Mouse (Mus musculus) heart, embryonic 13.5 days (tissue): Measurements from ENCODE around the gene Snf8. TPM values are rescaled to one million over a fixed set of nuclear protein-coding genes. Genes with fewer than 3 reads are reported as not detected.

Source experiments
- ATAC-seq: fragments of 200-750 bp; cut with Nextera tagmentation; 2 replicates; pipeline ENCODE4 v1.8.0; 2017; ENCODE audit warnings: moderate TSS enrichment; ENCODE audit not compliant: insufficient number of reproducible peaks, low FRiP score, low TSS enrichment; ENCODE audit errors: extremely low read depth
- H3K27ac ChIP-seq: fragments of 300-500 bp; sonication (generic); replicated peaks from 2 replicates; pipeline ENCODE4 v1.5.1; 2015; ENCODE audit warnings: moderate library complexity, mild to moderate bottlenecking, inconsistent platforms
- H3K27me3 ChIP-seq: fragments of 300-500 bp; sonication (generic); replicated peaks from 2 replicates; pipeline ENCODE4 v1.6.1; 2015; ENCODE audit warnings: mild to moderate bottlenecking, inconsistent platforms
- H3K36me3 ChIP-seq: fragments of 300-500 bp; sonication (generic); 2 replicates; pipeline ENCODE4 v1.6.1; 2015; ENCODE audit warnings: mild to moderate bottlenecking, inconsistent platforms
- H3K4me1 ChIP-seq: fragments of 300-500 bp; sonication (generic); 2 replicates; pipeline ENCODE4 v1.6.1; 2015; ENCODE audit warnings: inconsistent platforms
- H3K4me2 ChIP-seq: fragments of 300-500 bp; sonication (generic); 2 replicates; pipeline ENCODE4 v1.6.1; 2015; ENCODE audit warnings: inconsistent platforms, mild to moderate bottlenecking, moderate library complexity
- H3K4me3 ChIP-seq: fragments of 300-500 bp; sonication (generic); 2 replicates; pipeline ENCODE4 v1.5.1; 2015; ENCODE audit warnings: moderate library complexity, mild to moderate bottlenecking, inconsistent platforms
- H3K9ac ChIP-seq: fragments of 300-500 bp; sonication (generic); 2 replicates; pipeline ENCODE4 v1.6.1; 2015; ENCODE audit warnings: inconsistent platforms, mild to moderate bottlenecking, moderate library complexity
- H3K9me3 ChIP-seq: fragments of 300-500 bp; sonication (generic); 2 replicates; pipeline ENCODE4 v1.6.1; 2016; ENCODE audit warnings: inconsistent platforms
- WGBS: fragments of 180-500 bp; shearing (Covaris S2); methylation state at CpG from one replicate; pipeline ENCODE4 v1.1.7; 2015; ENCODE audit warnings: mixed read lengths; 5-methylcytosine and 5-hydroxymethylcytosine counted together
- polyA plus RNA-seq: library from polyadenylated mRNA; unstranded; fragments of >200 nt; fragmentation: Nextera tagmentation; extraction: Ambion mirVana; gene quantifications from 2 replicates; pipeline ENCODE4 v1.2.1, GENCODE M21; 2015

The Snf8 gene
- polyA plus RNA-seq, 1 experiment from 2014 or later, result 68.3 TPM

GRCm38 (mm10) chr11:96005403-96006271, 29.0 kb upstream of the Snf8 start, which contains the start of gene Igf2bp1:
Gene Igf2bp1, minus strand, starts transcription at chr11:96005940.
- peak; percentile 39; the same call in 1 of the 2 replicates for ATAC-seq
- Histone ChIP-seq H3K4me1 (peaks cover 39% of the 10 kb centered on the region), H3K9ac (peak within 1 kb of the TSS; percentile 96), H3K4me2 (peak within 1 kb of the TSS; percentile 94), H3K27me3 (no peaks in the 10 kb centered on the region), H3K27ac (peak within 1 kb of the TSS; percentile 97), H3K9me3 (no peaks in the 10 kb centered on the region), H3K4me3 (peak within 1 kb of the TSS; percentile 79), H3K36me3 (no peaks in the 10 kb centered on the region)
- WGBS, result under 1% methylated on average over 66 of the region's 74 CpGs

DNA sequence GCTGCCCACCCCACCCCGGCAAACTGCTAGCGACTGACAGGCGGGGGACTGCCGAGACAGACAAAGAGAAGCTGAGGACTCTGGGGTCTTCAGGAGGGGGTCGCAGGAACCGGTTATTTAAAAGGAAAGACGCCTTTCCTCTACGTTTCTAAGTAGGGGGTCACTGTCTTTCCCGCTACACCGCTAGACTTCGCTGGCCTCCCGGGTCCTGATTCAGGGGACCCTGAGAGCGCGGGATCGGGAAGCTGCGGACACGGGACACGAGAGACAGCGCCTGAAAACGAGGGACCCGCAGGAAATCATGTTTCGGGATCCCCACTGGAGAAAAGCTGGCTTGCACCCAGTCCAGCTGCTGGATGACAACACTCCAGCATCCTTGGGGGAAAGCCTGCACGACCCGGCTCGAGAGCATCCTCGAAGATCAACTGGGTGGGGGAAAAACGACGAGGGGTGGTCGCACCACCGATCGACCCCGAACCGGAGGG, 28.3 kb upstream of the Snf8 start:
- peak overlapping the region; percentile 97 for H3K27ac ChIP-seq
- H3K4me1 ChIP-seq, result peaks cover 33% of the 10 kb centered on the region
- H3K36me3 ChIP-seq, result no peaks in the 10 kb centered on the region
- peak overlapping the region; percentile 79 for H3K4me3 ChIP-seq
- H3K4me2 ChIP-seq, result peak overlapping the region; percentile 94
- ATAC-seq, result no peak
- WGBS, result under 1% methylated on average over 33 of the region's 33 CpGs
- no peaks in the 10 kb centered on the region for H3K27me3 ChIP-seq
- H3K9me3 ChIP-seq, result no peaks in the 10 kb centered on the region
- H3K9ac ChIP-seq, result peak overlapping the region; percentile 96

GRCm38 (mm10) chr11:96006852-96007515, 27.7 kb upstream of the Snf8 start:
- Histone ChIP-seq H3K27ac (peak overlapping the region; percentile 97), H3K4me3 (peak overlapping the region; percentile 79), H3K9ac (peak overlapping the region; percentile 96), H3K4me2 (peak overlapping the region; percentile 94), H3K9me3 (no peaks in the 10 kb centered on the region), H3K27me3 (no peaks in the 10 kb centered on the region), H3K36me3 (no peaks in the 10 kb centered on the region), H3K4me1 (peaks cover 28% of the 10 kb centered on the region)
- peak; percentile 55; the same call in 1 of the 2 replicates for ATAC-seq
- under 1% methylated on average over 59 of the region's 67 CpGs for WGBS

- Histone ChIP-seq H3K4me2 (peak overlapping the region; percentile 94), H3K36me3 (no peaks in the 10 kb centered on the region), H3K9me3 (no peaks in the 10 kb centered on the region), H3K4me1 (peaks cover 25% of the 10 kb centered on the region), H3K27ac (peak overlapping the region; percentile 97), H3K4me3 (peak overlapping the region; percentile 79), H3K27me3 (no peaks in the 10 kb centered on the region), H3K9ac (peak overlapping the region; percentile 96)
- WGBS, result under 1% methylated on average over 33 of the region's 33 CpGs
- 0 out of 2 replicates have a peak, but pooled peaks have one; percentile 20 for ATAC-seq
Measured at GRCm38 (mm10) chr11:96007516-96008235, 27.0 kb upstream of the Snf8 start.

DNA sequence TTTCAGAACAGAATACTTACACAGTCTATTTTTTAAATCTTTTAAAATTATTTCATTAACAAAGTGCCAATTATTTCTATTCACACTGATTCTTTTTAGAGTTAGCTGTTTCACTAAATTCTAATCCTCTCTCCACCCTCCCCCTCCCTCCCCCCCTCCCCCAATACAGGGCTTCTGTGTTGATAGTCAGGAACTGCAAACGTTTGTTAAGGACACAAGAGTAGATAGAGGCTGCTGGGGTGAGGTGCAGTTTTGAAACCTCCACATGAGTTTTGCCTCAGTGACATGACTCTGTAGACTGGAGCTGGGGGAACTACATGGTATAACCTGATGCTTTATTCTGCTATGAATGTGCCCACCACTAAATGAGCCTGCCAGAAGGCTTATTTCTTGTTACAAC, 25.9 kb upstream of the Snf8 start:
- Histone ChIP-seq H3K9me3 (no peaks in the 10 kb centered on the region), H3K4me2 (no peak overlapping the region), H3K36me3 (no peaks in the 10 kb centered on the region), H3K4me1 (peaks cover 16% of the 10 kb centered on the region), H3K27me3 (no peaks in the 10 kb centered on the region), H3K27ac (no peak overlapping the region), H3K9ac (no peak overlapping the region), H3K4me3 (no peak overlapping the region)
- WGBS, result 0% methylated on average over 1 of the region's 1 CpGs
- ATAC-seq, result no peak

DNA sequence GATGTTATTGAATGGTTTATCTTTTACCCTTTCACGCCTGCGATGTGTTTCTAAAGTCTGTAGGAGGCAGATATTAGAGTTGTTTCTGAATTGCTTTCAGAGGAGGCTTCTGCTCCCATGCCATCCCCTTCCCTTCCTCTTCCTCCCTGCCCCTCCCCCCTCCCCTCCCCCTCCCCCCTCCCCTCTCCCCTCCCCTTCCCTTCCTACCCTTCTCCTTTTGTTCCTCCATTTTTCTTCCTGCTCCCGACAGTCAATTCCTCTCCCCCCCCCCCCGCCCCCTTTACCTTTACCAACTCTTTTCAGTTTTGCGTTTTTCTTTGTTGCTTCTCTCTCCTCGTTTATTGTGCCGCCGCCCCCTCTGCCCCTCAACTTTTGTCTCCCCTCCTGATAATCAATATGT, 22.7 kb upstream of the Snf8 start:
- H3K4me2 ChIP-seq, result peak overlapping the region; percentile 56
- WGBS, result 8% methylated on average over 6 of the region's 8 CpGs
- H3K9me3 ChIP-seq, result no peaks in the 10 kb centered on the region
- H3K4me1 ChIP-seq, result peaks cover 27% of the 10 kb centered on the region
- no peak for ATAC-seq
- no peak overlapping the region for H3K27ac ChIP-seq
- peak overlapping the region; percentile 69; the same call in 1 of the 2 replicates for H3K9ac ChIP-seq
- peak overlapping the region; percentile 26; the same call in 1 of the 2 replicates for H3K4me3 ChIP-seq
- no peaks in the 10 kb centered on the region for H3K36me3 ChIP-seq
- no peaks in the 10 kb centered on the region for H3K27me3 ChIP-seq

DNA sequence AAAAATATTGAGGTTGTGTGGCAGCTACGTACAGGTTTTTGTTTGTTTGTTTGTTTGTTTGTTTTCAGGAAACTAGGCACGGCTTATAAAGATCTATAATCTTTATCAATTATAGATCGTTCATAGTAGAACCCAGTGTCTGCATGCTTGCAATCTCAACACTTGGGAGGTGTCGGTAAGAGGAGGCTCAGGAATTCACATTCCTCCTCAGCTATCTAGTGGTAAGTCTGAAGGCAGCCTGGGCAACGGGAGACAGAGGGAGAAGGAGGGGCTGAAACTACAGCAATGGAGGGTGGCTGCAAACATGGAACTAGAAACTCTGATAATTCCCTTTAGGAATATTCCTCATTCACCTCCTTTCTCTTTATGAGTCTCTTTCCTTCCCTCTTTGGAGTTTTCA, 19.3 kb upstream of the Snf8 start:
- 21% methylated on average over 5 of the region's 5 CpGs for WGBS
- Histone ChIP-seq H3K27ac (no peak overlapping the region), H3K9ac (0 out of 2 replicates have a peak overlapping the region, but pooled peaks have one; percentile 14), H3K27me3 (no peaks in the 10 kb centered on the region), H3K4me3 (peak overlapping the region; percentile 9; the same call in 1 of the 2 replicates), H3K4me2 (peak overlapping the region; percentile 40), H3K36me3 (no peaks in the 10 kb centered on the region), H3K4me1 (peaks cover 27% of the 10 kb centered on the region), H3K9me3 (no peaks in the 10 kb centered on the region)
- ATAC-seq, result no peak

DNA sequence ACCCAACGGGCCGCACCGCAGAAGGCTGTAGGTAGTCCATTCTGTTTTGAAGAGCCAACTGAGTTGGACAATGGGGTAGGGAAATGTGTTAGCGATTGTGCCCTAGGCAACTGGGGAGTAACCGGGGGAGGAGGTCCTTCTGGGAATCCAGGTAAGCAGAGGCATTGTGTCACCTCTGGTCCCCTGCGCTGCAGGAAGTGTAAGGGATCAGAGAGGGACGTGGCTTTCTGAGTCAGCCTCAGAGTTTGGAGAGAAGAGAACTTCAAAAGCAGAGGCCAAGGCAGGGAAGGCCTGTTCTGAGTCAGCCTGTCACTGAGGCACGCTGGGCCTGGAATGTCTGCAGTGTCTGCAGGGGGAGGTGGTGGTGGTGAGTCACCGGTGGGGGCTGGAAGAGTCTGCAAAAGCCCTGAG, 16.7 kb upstream of the Snf8 start:
- Histone ChIP-seq H3K4me1 (peaks cover 20% of the 10 kb centered on the region), H3K4me2 (0 out of 2 replicates have a peak overlapping the region, but pooled peaks have one; percentile 7), H3K27ac (peak overlapping the region; percentile 76), H3K9ac (peak overlapping the region; percentile 61), H3K27me3 (no peaks in the 10 kb centered on the region), H3K4me3 (no peak overlapping the region), H3K9me3 (no peaks in the 10 kb centered on the region), H3K36me3 (no peaks in the 10 kb centered on the region)
- ATAC-seq, result no peak; the same call in 1 of the 2 replicates
- WGBS, result 15% methylated on average over 9 of the region's 9 CpGs

GRCm38 (mm10) chr11:96020622-96021021, 14.1 kb upstream of the Snf8 start:
- no peak for ATAC-seq
- no peaks in the 10 kb centered on the region; the same call in 1 of the 2 replicates for H3K27me3 ChIP-seq
- H3K4me3 ChIP-seq, result no peak overlapping the region
- no peak overlapping the region for H3K27ac ChIP-seq
- no peak overlapping the region for H3K9ac ChIP-seq
- 38% methylated on average over 4 of the region's 4 CpGs for WGBS
- no peaks in the 10 kb centered on the region for H3K36me3 ChIP-seq
- H3K9me3 ChIP-seq, result no peaks in the 10 kb centered on the region
- peaks cover 13% of the 10 kb centered on the region for H3K4me1 ChIP-seq
- no peak overlapping the region for H3K4me2 ChIP-seq

- Histone ChIP-seq H3K9me3 (peaks cover 3% of the 10 kb centered on the region; the same call in 1 of the 2 replicates), H3K9ac (no peak overlapping the region), H3K4me1 (no peaks in the 10 kb centered on the region), H3K27ac (no peak overlapping the region), H3K4me2 (no peak overlapping the region), H3K36me3 (no peaks in the 10 kb centered on the region), H3K27me3 (no peaks in the 10 kb centered on the region; the same call in none of the 2 replicates), H3K4me3 (no peak overlapping the region)
- WGBS, result 36% methylated on average over 5 of the region's 5 CpGs
- ATAC-seq, result no peak
Measured at GRCm38 (mm10) chr11:96028130-96028529, 6.6 kb upstream of the Snf8 start.
